Mouse (Mus musculus) kidney, postnatal 10 days (tissue): Measurements from ENCODE around the gene Nelfa.
"Not testable (repeated sequence)": the region's sequence is repeated elsewhere in the genome, so short reads cannot be mapped to it uniquely, and the experiment has no call there.

ENCODE experiments used
- DNase-seq: peaks from one replicate; pipeline ENCODE4 v3.0.0; 2021; ENCODE audit warnings: mixed read lengths

The Nelfa gene

DNA sequence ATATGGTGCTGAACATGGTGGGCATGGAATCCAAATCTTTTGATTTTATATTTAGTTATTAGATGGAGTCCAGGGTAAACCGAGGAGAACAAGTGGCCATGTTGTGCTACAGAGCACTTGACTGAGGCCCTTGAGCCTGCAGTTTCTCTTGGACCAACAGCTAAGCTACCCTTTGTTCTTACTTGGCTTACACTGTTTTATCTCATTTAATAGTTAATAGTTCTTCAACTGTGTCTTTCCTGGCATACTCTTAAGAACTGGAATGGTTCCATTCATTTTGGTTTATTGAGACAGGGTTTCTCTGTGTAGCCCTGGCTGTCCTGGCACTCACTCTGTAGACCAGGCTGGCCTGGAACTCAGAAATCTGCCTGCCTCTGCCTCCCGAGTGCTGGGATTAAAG, 19.6 kb downstream of the Nelfa start:
- DNase-seq = not testable (repeated sequence)

GRCm38 (mm10) chr5:33915031-33915430, 21.2 kb downstream of the Nelfa start:
- not testable (repeated sequence) for DNase-seq

DNA sequence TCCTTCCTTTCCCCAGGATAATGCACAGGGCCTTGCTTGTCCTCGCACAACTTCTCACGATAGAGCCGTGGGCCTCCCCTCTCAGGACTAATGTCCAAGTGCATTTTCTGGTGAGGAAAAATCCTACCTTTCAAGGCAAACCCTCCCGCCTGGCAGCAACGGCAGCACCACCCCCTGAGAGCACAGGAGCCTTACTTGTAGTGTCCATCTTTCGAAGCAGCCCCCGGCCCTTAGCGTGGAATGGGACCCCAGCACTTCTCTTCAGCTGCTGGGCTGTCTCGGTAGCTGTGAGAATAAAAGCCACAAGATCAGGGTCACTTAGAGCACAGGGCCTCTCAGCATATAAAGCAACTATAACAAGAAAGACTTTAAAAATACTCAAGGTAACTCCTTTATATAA, 33.0 kb downstream of the Nelfa start:
- DNase-seq = no peak

DNA sequence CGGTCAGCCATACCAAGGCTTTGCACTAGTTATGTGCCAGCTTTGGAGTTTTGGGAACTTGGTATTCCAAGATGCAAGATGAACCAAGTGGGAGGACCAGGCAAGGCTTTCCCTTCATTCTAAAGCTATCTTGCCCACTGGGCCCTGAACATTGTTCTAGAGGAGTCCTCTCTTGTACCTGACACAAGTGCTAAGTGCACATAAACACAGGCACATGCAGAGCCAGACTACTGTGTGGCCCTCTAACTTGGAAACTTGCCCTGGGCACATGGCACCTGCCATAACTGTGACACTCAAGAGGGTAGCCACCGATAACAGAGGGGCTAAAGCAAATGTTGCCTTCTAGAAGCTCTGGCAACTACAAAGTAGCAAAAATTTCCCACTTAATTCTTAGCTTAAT, 33.5 kb downstream of the Nelfa start:
- DNase-seq = no peak

DNA sequence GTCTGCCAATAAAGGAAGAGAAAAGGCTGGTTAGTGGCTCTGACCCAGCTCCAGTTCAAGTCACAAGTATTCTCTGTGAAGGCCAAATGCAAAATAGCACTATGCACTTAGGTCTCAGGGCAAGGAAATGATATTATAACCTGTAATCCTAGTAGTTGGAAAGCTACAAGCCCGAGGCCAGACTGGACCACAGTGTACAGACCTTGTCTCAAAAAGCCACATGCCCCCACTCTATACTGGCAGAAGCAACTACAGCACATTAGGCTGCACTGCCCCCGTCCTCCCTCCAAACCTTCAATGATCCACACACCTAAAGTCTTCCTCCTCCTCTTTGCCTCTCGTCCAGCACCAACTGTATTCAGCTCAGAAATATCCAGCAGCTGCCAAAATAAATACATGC, 34.9 kb downstream of the Nelfa start:
- DNase-seq = no peak

DNA sequence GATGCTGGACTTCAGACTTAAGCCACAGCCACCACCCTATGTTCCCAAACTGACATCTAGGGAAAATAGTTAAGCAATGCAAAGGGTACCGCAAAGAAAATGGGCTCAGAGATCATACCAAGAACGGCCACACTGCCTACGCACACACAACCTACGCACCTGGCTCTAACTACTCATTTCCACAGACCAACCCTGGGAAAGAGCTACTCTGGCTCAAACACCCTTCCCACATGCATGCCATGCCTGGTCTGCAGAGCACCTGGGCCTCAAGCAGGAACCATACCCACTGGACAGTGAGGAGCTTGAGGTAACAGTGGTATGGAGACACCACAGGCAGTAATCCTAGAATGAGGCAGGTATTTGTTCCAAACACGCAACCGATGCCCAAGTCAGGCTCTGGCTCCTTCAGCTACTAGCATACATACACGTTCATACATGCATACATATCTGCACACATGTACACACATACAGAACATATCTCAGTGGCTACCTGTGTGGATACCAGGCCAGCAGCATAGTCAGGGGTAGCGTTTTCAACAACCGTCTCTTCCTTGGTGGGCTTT, 35.4 kb downstream of the Nelfa start:
- DNase-seq = no peak

DNA sequence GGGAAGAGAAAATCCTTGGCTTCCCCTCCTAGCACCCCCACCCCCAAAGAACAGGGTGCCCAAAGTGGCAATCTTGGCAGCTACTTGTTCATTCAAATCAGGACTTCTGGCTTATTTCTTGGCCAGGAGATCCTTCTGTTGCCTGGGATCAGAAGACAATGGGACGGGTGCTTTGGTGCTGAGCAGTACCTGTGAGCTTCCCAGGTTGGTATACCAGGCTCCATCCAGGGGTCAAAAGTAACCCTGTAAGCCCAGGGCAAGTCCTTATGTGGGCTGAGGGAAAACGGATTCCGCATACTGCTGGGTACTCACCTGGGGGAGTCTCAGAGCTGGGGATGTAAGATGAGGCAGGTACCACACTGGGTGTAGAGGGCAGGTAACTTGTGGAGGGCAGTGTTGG, 36.1 kb downstream of the Nelfa start:
- no peak for DNase-seq

- no peak for DNase-seq
These were observed 37.0 kb downstream of the Nelfa start for GRCm38 (mm10) chr5:33899245-33899644.

GRCm38 (mm10) chr5:33898671-33899070, 37.5 kb downstream of the Nelfa start:
- no peak for DNase-seq

DNA sequence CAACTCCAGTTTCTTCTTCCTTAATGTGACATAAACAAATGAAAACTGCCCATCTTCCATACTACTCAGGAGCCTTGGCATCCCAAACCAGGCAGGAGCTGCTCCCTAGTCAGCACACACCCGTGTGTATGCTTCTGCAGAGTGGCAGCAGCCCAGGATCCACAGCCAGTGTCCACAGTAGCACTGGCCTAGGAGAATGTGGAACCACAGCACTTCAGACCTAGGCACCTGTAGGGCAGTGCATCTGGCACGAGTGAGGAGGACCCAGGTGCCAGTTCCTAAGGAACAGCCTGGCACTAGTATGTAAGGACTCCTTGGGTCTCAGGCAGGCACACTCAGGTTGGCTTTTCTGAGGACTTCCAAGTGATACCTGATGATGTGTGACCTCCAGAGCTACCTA, 39.1 kb downstream of the Nelfa start:
- no peak for DNase-seq

GRCm38 (mm10) chr5:33895116-33895515, 41.1 kb downstream of the Nelfa start:
- peak; percentile 56 for DNase-seq

DNA sequence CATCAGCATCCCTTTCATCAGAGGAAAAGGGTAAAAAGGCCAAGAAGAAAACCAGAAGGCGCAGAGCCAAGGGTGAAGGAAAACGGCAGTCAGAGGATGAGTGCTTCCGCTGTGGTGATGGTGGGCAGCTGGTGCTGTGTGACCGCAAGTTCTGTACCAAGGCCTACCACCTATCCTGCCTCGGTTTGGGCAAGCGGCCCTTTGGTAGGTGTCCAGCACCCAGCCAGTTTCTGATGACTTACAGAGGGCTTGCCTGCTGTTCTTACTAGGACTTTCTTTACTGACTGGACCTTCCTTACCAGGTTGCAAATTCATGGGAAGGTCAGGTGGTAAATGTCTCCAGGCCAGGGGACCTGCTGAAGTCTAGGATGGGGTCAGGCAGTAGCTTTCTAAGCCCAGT, 42.8 kb downstream of the Nelfa start:
- DNase-seq = peak; percentile 38

- no peak for DNase-seq
These were observed 55.1 kb downstream of the Nelfa start for GRCm38 (mm10) chr5:33881118-33881517.

DNA sequence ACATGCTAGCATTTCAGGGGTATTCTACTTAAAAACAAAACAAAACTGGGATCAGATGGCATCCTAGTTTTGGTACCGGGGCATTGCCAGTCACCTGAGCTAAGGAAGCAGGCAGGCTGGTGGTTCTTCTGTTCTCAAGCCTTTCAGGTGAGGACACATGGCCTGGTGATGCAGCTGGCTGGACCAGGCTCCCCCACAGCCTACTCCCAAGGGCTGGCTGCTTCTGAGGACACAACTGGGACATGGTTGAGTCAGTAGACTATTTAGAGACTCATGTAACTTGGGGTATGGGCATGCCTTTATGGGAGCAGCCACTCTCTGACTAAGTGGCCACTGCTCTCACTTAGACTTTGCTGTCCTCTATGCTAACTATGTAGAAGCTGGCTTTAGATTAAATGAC, 60.7 kb downstream of the Nelfa start:
- DNase-seq = no peak

DNA sequence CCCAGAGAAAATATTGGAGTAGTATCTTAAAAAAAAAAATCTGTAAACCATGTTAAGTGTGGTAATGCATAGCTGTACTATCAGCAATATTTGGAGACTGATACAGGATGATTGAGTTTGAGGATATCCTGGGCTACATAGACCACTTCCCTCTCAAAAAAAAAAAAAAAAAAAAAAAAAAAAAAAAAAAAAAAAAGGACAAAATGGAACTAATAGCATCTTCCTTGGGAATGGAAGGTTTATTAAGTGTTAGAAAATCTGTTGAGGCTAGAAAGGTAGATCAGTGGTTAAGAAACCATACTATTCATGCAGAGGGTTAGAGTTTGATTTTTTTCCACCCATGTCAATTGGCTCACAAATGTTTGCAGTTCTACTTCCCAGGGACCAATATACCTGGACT, 78.5 kb downstream of the Nelfa start:
- DNase-seq = no peak

GRCm38 (mm10) chr5:33854019-33854418, 82.2 kb downstream of the Nelfa start:
- no peak for DNase-seq

GRCm38 (mm10) chr5:33853086-33853485, 83.1 kb downstream of the Nelfa start:
- no peak for DNase-seq

GRCm38 (mm10) chr5:33851466-33851865, 84.7 kb downstream of the Nelfa start:
- no peak for DNase-seq
